Mouse (Mus musculus) C2C12 (cell line): ENCODE measurements at regions not wholly inside any gene's neighbourhood (a gene's known extent, or its start where the extent isn't known, plus 50 kb on each side); places are given as distances from the start of the nearest gene placed in this dataset.

Source experiments
- H3K27me3 ChIP-seq: one replicate; pipeline ENCODE4 v1.6.1; 2011; ENCODE audit not compliant: control insufficient read depth, insufficient read depth, insufficient read length
- H3K36me3 ChIP-seq: one replicate; pipeline ENCODE4 v1.6.1; 2011; ENCODE audit not compliant: control insufficient read depth, insufficient read depth
- H3K4me3 ChIP-seq: one replicate; pipeline ENCODE4 v1.5.1; 2011; ENCODE audit warnings: mild to moderate bottlenecking, control low read depth; ENCODE audit not compliant: poor library complexity, insufficient read depth, severe bottlenecking
- H3K79me2 ChIP-seq: one replicate; pipeline ENCODE4 v1.6.1; 2011; ENCODE audit not compliant: control insufficient read depth, insufficient read depth
- H3K79me3 ChIP-seq: one replicate; pipeline ENCODE4 v1.6.1; 2011; ENCODE audit warnings: low read depth, control low read depth
- H3ac ChIP-seq: one replicate; pipeline ENCODE3; 2011; ENCODE audit warnings: low read depth; ENCODE audit not compliant: control insufficient read depth, insufficient read length
- CEBPB ChIP-seq: IDR thresholded peaks from one replicate; pipeline ENCODE4 v1.6.1; 2011; ENCODE audit warnings: low read depth, mild to moderate bottlenecking, control low read depth, moderate library complexity
- CTCF ChIP-seq: IDR thresholded peaks from one replicate; pipeline ENCODE4 v1.5.1; 2011; ENCODE audit not compliant: control insufficient read depth, insufficient read depth, insufficient read length
- FOSL1 ChIP-seq: IDR thresholded peaks from one replicate; pipeline ENCODE4 v1.8.0; 2011; ENCODE audit warnings: mild to moderate bottlenecking, low read length; ENCODE audit not compliant: poor library complexity, insufficient read depth, severe bottlenecking
- MAX ChIP-seq: IDR thresholded peaks from one replicate; pipeline ENCODE4 v1.6.1; 2011; ENCODE audit warnings: mild to moderate bottlenecking, control low read depth
- MYOD1 ChIP-seq: IDR thresholded peaks from one replicate; pipeline ENCODE4 v1.6.1; 2011; ENCODE audit warnings: low read depth; ENCODE audit not compliant: control insufficient read depth, insufficient read length
- MYOG ChIP-seq: IDR thresholded peaks from one replicate; pipeline ENCODE4 v1.6.1; 2011; ENCODE audit not compliant: control insufficient read depth, insufficient read length; ENCODE audit errors: extremely low read depth
- USF1 ChIP-seq: IDR thresholded peaks from one replicate; pipeline ENCODE4 v1.6.1; 2011; ENCODE audit warnings: low read depth, mild to moderate bottlenecking, control low read depth, moderate library complexity

DNA sequence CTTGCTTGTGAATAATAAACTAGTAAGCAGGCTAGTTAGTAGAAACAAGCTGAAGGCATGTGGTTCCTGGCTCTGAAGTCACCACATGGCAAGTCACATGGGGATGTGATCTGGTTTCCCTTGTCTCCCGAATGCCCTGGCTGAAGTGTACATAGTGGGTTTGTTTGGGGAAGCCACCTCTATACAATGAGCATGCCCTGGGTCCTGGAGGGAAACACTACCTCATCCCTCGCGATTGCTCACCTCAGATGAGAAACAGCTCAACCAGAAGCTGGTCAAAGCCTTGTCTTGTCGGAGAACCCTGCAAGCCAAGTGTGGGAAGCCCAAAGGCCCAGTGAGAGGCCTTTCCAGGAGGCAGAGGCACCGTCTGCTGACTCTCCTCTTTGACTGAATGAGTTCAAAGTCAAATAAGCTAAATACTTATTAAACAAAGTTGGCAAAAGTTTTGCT is 64.3 kb upstream of the 1700024P04Rik start:
- H3K4me3 ChIP-seq = no peak overlapping the region
- H3K36me3 ChIP-seq = no peaks in the 10 kb centered on the region
- H3ac ChIP-seq = no peak overlapping the region
- no peaks in the 10 kb centered on the region for H3K79me3 ChIP-seq
- TF ChIP-seq CEBPB (no peak), FOSL1 (no peak), CTCF (no peak), MYOG (no peak), USF1 (no peak), MYOD1 (no peak), MAX (no peak)
- H3K27me3 ChIP-seq = no peaks in the 10 kb centered on the region
- no peaks in the 10 kb centered on the region for H3K79me2 ChIP-seq

DNA sequence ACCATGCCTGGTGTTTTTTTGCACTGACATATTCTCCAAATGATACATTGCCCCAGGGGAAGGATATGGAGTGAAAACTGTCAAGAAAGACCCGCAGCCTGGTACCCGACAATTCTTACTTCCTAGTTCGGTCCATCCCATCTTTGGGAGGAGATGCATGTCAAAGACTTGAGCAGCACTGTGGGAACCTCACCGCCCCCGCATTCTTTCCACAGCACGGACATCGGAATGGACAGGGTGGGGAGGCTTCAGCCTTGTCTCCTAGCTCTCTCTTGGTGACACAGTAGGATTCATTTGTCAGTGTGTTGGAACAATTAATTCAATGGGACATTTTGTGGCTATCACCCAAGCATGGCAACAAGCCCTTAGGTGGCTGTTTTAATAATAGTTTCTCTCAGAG is 62.9 kb upstream of the 1700024P04Rik start:
- Histone ChIP-seq H3K27me3 (no peaks in the 10 kb centered on the region), H3K36me3 (no peaks in the 10 kb centered on the region)
- no peak for TF ChIP-seq CEBPB
- TF ChIP-seq MYOD1 = no peak
- no peak for TF ChIP-seq CTCF
- no peak for TF ChIP-seq MAX

DNA sequence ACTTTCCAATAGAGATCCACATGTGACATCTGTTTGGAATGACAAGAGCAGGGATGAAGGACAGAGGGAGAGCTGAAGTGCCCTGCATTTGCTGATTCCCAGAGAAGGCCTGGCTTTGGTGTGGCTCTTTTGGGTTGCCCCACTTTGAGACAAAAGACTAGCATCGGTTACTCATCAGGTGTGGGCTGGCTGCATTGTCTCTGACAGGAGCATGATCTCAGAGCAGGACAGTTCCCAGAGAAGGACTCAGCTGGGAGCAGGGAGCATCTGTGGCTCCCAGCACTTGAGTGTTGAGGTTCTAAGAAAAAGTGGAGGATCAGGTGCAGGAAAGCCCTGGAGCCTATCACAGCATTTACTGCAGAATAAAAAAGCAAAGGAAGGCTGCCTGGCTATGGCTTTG is 62.4 kb upstream of the 1700024P04Rik start:
- TF ChIP-seq CEBPB (no peak), CTCF (no peak), MAX (no peak), USF1 (no peak), FOSL1 (no peak)
- Histone ChIP-seq H3K27me3 (no peaks in the 10 kb centered on the region), H3K79me3 (no peaks in the 10 kb centered on the region), H3K79me2 (no peaks in the 10 kb centered on the region), H3ac (no peak overlapping the region), H3K36me3 (no peaks in the 10 kb centered on the region), H3K4me3 (no peak overlapping the region)

More for the DNA sequence above, 62.9 kb upstream of the 1700024P04Rik start:
- Histone ChIP-seq H3ac (no peak overlapping the region), H3K4me3 (no peak overlapping the region), H3K79me3 (no peaks in the 10 kb centered on the region), H3K79me2 (no peaks in the 10 kb centered on the region)

DNA sequence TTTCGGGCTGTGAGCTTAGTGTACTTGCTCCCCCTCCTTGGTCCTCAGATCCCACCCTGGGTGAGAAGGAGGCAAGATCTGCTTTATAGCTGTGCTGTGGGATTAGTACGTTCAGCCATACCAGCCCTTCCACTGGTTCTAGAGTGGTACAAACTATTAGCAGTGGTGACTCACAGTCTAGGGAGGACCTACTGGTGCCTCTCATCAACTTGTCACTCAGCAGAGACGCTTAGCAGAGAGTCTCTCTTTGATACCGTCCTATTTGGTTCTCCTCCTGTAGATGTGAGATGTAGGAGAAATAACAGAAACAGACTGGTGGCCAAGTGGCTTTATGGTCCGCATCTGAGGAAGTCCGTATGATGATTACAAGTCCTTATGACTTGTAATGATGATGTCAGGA is 57.7 kb upstream of the 1700024P04Rik start:
- Histone ChIP-seq H3K79me3 (no peaks in the 10 kb centered on the region), H3K4me3 (no peak overlapping the region), H3K79me2 (no peaks in the 10 kb centered on the region), H3K36me3 (no peaks in the 10 kb centered on the region), H3K27me3 (no peaks in the 10 kb centered on the region), H3ac (no peak overlapping the region)
- no peak for TF ChIP-seq CTCF
- TF ChIP-seq MYOD1 = no peak
- TF ChIP-seq USF1 = no peak
- no peak for TF ChIP-seq CEBPB
- TF ChIP-seq MAX = no peak
- no peak for TF ChIP-seq MYOG
- TF ChIP-seq FOSL1 = no peak

DNA sequence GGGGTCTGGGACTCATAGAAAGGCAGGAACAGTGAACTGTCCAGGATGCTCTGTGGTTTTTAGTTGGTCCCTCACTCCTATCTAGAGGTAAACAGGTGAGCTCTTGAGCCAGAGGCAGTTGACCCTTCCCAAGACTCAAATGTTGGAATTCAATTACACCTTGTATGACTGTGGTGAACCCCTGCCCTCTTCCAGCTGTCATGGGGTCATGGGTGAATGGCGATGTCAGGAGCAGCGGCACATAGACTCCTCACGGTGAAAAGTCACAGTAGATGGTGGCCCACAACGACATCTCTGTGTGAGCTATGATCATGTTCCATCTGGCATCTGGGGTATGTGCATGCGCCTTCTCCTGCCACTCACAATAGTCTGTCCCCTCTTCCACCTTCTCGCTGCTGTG is 56.9 kb upstream of the 1700024P04Rik start:
- no peaks in the 10 kb centered on the region for H3K79me3 ChIP-seq
- H3K4me3 ChIP-seq = no peak overlapping the region
- no peak overlapping the region for H3ac ChIP-seq
- H3K79me2 ChIP-seq = no peaks in the 10 kb centered on the region
- no peaks in the 10 kb centered on the region for H3K27me3 ChIP-seq
- no peaks in the 10 kb centered on the region for H3K36me3 ChIP-seq
- TF ChIP-seq MYOD1 (no peak), CEBPB (no peak), USF1 (no peak), CTCF (no peak), MYOG (no peak), MAX (no peak), FOSL1 (no peak)

DNA sequence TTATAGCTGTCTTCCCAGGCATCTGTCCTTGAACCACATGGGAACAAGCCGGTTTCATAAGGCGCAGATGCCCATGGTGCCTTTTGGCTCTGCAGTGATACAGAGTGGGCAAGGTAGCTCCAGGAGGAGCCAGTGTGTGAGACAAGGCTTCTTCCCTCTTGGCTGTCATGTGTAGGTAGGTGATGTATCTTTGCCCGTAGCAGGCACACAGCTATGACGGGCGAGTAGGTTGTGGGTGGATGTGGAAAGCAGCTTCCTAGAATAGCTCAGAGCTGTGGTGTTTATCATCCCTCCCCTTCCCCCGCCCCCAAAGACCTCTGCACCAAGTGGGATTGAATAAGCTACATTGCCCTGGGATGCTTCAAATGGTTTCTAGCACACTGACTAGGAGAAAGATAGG is 56.5 kb upstream of the 1700024P04Rik start:
- H3K79me3 ChIP-seq = no peaks in the 10 kb centered on the region
- no peak overlapping the region for H3K4me3 ChIP-seq
- H3K27me3 ChIP-seq = no peaks in the 10 kb centered on the region
- TF ChIP-seq CTCF = no peak
- TF ChIP-seq USF1 = no peak
- TF ChIP-seq CEBPB = no peak
- TF ChIP-seq MAX = no peak
- TF ChIP-seq FOSL1 = no peak
- TF ChIP-seq MYOD1 = no peak
- TF ChIP-seq MYOG = no peak
- H3K36me3 ChIP-seq = no peaks in the 10 kb centered on the region
- no peak overlapping the region for H3ac ChIP-seq
- H3K79me2 ChIP-seq = no peaks in the 10 kb centered on the region
